9 mouse cellular contexts compared by ENCODE assay signal in the genomic region with DNA sequence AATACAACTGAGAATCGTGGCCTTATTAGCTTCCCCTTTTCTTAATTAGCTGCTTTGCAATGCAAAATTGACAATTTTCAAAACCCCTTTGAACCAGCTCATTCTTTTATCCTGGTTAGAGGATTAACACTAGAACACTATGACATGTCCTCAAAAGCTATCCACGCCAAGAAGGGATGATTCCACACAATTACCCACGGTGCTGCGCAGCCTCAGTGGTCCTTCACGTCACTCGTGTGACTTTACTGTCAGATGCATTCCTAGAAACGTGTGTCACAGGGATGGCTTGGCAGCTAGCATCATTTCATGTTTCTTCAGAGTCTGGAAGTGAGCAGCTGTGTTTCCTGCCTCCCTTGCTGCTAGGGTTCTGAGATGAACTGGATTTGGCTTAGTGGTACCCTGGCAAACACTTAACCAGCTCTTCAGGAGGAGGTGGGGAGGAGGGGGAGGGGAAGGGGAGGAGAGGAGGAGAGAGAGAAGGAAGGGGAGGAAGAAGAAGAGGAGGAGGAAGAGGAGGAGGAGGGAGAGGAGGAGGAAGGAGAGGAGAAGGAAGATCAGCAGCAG.
DNase-seq lines count a peak whose midpoint lies in the region; ATAC-seq lines count a peak whose summit lies in the region.
"Had no signal": no experiment of that assay in that cellular context is flagged by ENCODE, and none has a peak within 500 bp of the region (broad histone marks: within the 10 kb centered on the region; RNA-seq: fewer than 3 reads in every experiment).

No protein-coding gene starts in this region.

- no peak overlapping the region for H3K9ac ChIP-seq in hindbrain, embryonic 11.5 days (ENCODE audit: low read depth, low read length)
- no peak overlapping the region for H3K9ac ChIP-seq in embryonic facial prominence, embryonic 13.5 days
- no peak overlapping the region for H3K9ac ChIP-seq in hindbrain, embryonic 14.5 days
- no peak overlapping the region for H3K9ac ChIP-seq in midbrain, embryonic 13.5 days (replicated peaks)

- H3K27me3 ChIP-seq in hindbrain, embryonic 10.5 days (ENCODE audit: insufficient read depth, poor library complexity, severe bottlenecking), result no peaks in the 10 kb centered on the region
- no peaks in the 10 kb centered on the region for H3K27me3 ChIP-seq in hindbrain, embryonic 11.5 days (ENCODE audit: control insufficient read depth, insufficient read depth, low read length)
- no peaks in the 10 kb centered on the region for H3K27me3 ChIP-seq in embryonic facial prominence, embryonic 13.5 days
- H3K27me3 ChIP-seq in hindbrain, embryonic 14.5 days (ENCODE audit: control insufficient read depth, insufficient read depth, low read length), result no peaks in the 10 kb centered on the region
- no peaks in the 10 kb centered on the region for H3K27me3 ChIP-seq in midbrain, embryonic 13.5 days

- no peak overlapping the region for H3K4me2 ChIP-seq in hindbrain, embryonic 11.5 days (replicated peaks; ENCODE audit: low read depth, low read length)
- no peak overlapping the region for H3K4me2 ChIP-seq in embryonic facial prominence, embryonic 13.5 days
- H3K4me2 ChIP-seq in hindbrain, embryonic 14.5 days (replicated peaks), result no peak overlapping the region
- H3K4me2 ChIP-seq in midbrain, embryonic 13.5 days (replicated peaks), result no peak overlapping the region

- no peak for DNase-seq in hindbrain, embryonic 10.5 days (ENCODE audit: low spot score)
- no peak for DNase-seq in hindbrain, embryonic 11.5 days (ENCODE audit: low spot score)
- no peak for DNase-seq in hindbrain, embryonic 14.5 days (ENCODE audit: low spot score)
- no peak for DNase-seq in adrenal gland, adult 2 months
- DNase-seq in MN1 (ENCODE audit: low spot score), result no peak
- DNase-seq: retina, postnatal 1 day had no signal

- no peaks in the 10 kb centered on the region for H3K9me3 ChIP-seq in hindbrain, embryonic 10.5 days
- H3K9me3 ChIP-seq in hindbrain, embryonic 11.5 days (ENCODE audit: control insufficient read depth, low read length), result no peaks in the 10 kb centered on the region
- H3K9me3 ChIP-seq in embryonic facial prominence, embryonic 13.5 days, result no peaks in the 10 kb centered on the region
- no peaks in the 10 kb centered on the region for H3K9me3 ChIP-seq in hindbrain, embryonic 14.5 days (ENCODE audit: control insufficient read depth, low read length)
- no peaks in the 10 kb centered on the region for H3K9me3 ChIP-seq in midbrain, embryonic 13.5 days

- ATAC-seq in hindbrain, embryonic 11.5 days (ENCODE audit: low FRiP score), result no peak
- no peak for ATAC-seq in embryonic facial prominence, embryonic 13.5 days (ENCODE audit: insufficient number of reproducible peaks, insufficient read depth, low FRiP score, low TSS enrichment, low read depth)
- ATAC-seq in hindbrain, embryonic 14.5 days (ENCODE audit: low FRiP score), result no peak
- ATAC-seq in midbrain, embryonic 13.5 days, result 0 out of 2 replicates have a peak, but pooled peaks have one; percentile 58
- no peak for ATAC-seq in cerebellum, adult (ENCODE audit: insufficient number of reproducible peaks, low FRiP score, low TSS enrichment)

- 83% methylated on average over 7 of the region's 7 CpGs for WGBS in hindbrain, embryonic 10.5 days
- WGBS in hindbrain, embryonic 11.5 days, result 77% methylated on average over 7 of the region's 7 CpGs
- 60% methylated on average over 7 of the region's 7 CpGs for WGBS in embryonic facial prominence, embryonic 13.5 days
- 64% methylated on average over 7 of the region's 7 CpGs for WGBS in hindbrain, embryonic 14.5 days
- WGBS in midbrain, embryonic 13.5 days, result 52% methylated on average over 7 of the region's 7 CpGs

- H3K4me1 ChIP-seq in hindbrain, embryonic 10.5 days (replicated peaks), result peaks cover 38% of the 10 kb centered on the region
- H3K4me1 ChIP-seq in hindbrain, embryonic 11.5 days (replicated peaks; ENCODE audit: control insufficient read depth, insufficient read depth, low read length), result no peaks in the 10 kb centered on the region; the same call in 1 of the 2 replicates
- peaks cover 25% of the 10 kb centered on the region for H3K4me1 ChIP-seq in embryonic facial prominence, embryonic 13.5 days
- peaks cover 12% of the 10 kb centered on the region; the same call in 1 of the 2 replicates for H3K4me1 ChIP-seq in hindbrain, embryonic 14.5 days (replicated peaks; ENCODE audit: control insufficient read depth, insufficient read depth, low read length)
- H3K4me1 ChIP-seq in midbrain, embryonic 13.5 days (replicated peaks), result peaks cover 23% of the 10 kb centered on the region

- no peaks in the 10 kb centered on the region for H3K36me3 ChIP-seq in hindbrain, embryonic 10.5 days
- H3K36me3 ChIP-seq in hindbrain, embryonic 11.5 days (ENCODE audit: control insufficient read depth, insufficient read depth, low read length), result no peaks in the 10 kb centered on the region
- no peaks in the 10 kb centered on the region for H3K36me3 ChIP-seq in embryonic facial prominence, embryonic 13.5 days
- no peaks in the 10 kb centered on the region for H3K36me3 ChIP-seq in hindbrain, embryonic 14.5 days (replicated peaks; ENCODE audit: control insufficient read depth, insufficient read depth)
- H3K36me3 ChIP-seq in midbrain, embryonic 13.5 days, result no peaks in the 10 kb centered on the region

- no peak overlapping the region for H3K4me3 ChIP-seq in hindbrain, embryonic 10.5 days
- H3K4me3 ChIP-seq in hindbrain, embryonic 11.5 days (ENCODE audit: low read depth, low read length), result no peak overlapping the region
- H3K4me3 ChIP-seq in embryonic facial prominence, embryonic 13.5 days, result no peak overlapping the region
- no peak overlapping the region for H3K4me3 ChIP-seq in hindbrain, embryonic 14.5 days (replicated peaks; ENCODE audit: low read length)
- H3K4me3 ChIP-seq in midbrain, embryonic 13.5 days (replicated peaks), result no peak overlapping the region

- peak overlapping the region; percentile 72 for H3K27ac ChIP-seq in hindbrain, embryonic 10.5 days
- no peak overlapping the region; the same call in 1 of the 2 replicates for H3K27ac ChIP-seq in hindbrain, embryonic 11.5 days (ENCODE audit: low read depth, low read length)
- peak overlapping the region; percentile 88 for H3K27ac ChIP-seq in embryonic facial prominence, embryonic 13.5 days
- 0 out of 2 replicates have a peak overlapping the region, but pooled peaks have one; percentile 60 for H3K27ac ChIP-seq in hindbrain, embryonic 14.5 days
- H3K27ac ChIP-seq in midbrain, embryonic 13.5 days, result 0 out of 2 replicates have a peak overlapping the region, but pooled peaks have one; percentile 15
